Mouse (Mus musculus) heart, embryonic 13.5 days (tissue): ENCODE measurements around the gene Erg28. TPM values are rescaled to one million over a fixed set of nuclear protein-coding genes. Genes with fewer than 3 reads are reported as not detected.
A peak's percentile ranks its signal among the peaks of the same experiment; 100 is the strongest.

Source experiments
- ATAC-seq: fragments of 200-750 bp; cut with Nextera tagmentation; 2 replicates; pipeline ENCODE4 v1.8.0; 2017; ENCODE audit warnings: moderate TSS enrichment; ENCODE audit not compliant: insufficient number of reproducible peaks, low FRiP score, low TSS enrichment; ENCODE audit errors: extremely low read depth
- H3K27ac ChIP-seq: fragments of 300-500 bp; sonication (generic); replicated peaks from 2 replicates; pipeline ENCODE4 v1.5.1; 2015; ENCODE audit warnings: moderate library complexity, mild to moderate bottlenecking, inconsistent platforms
- H3K27me3 ChIP-seq: fragments of 300-500 bp; sonication (generic); replicated peaks from 2 replicates; pipeline ENCODE4 v1.6.1; 2015; ENCODE audit warnings: mild to moderate bottlenecking, inconsistent platforms
- H3K36me3 ChIP-seq: fragments of 300-500 bp; sonication (generic); 2 replicates; pipeline ENCODE4 v1.6.1; 2015; ENCODE audit warnings: mild to moderate bottlenecking, inconsistent platforms
- H3K4me1 ChIP-seq: fragments of 300-500 bp; sonication (generic); 2 replicates; pipeline ENCODE4 v1.6.1; 2015; ENCODE audit warnings: inconsistent platforms
- H3K4me2 ChIP-seq: fragments of 300-500 bp; sonication (generic); 2 replicates; pipeline ENCODE4 v1.6.1; 2015; ENCODE audit warnings: inconsistent platforms, mild to moderate bottlenecking, moderate library complexity
- H3K4me3 ChIP-seq: fragments of 300-500 bp; sonication (generic); 2 replicates; pipeline ENCODE4 v1.5.1; 2015; ENCODE audit warnings: moderate library complexity, mild to moderate bottlenecking, inconsistent platforms
- H3K9ac ChIP-seq: fragments of 300-500 bp; sonication (generic); 2 replicates; pipeline ENCODE4 v1.6.1; 2015; ENCODE audit warnings: inconsistent platforms, mild to moderate bottlenecking, moderate library complexity
- H3K9me3 ChIP-seq: fragments of 300-500 bp; sonication (generic); 2 replicates; pipeline ENCODE4 v1.6.1; 2016; ENCODE audit warnings: inconsistent platforms
- WGBS: fragments of 180-500 bp; shearing (Covaris S2); methylation state at CpG from one replicate; pipeline ENCODE4 v1.1.7; 2015; ENCODE audit warnings: mixed read lengths; 5-methylcytosine and 5-hydroxymethylcytosine counted together
- polyA plus RNA-seq: library from polyadenylated mRNA; unstranded; fragments of >200 nt; fragmentation: Nextera tagmentation; extraction: Ambion mirVana; gene quantifications from 2 replicates; pipeline ENCODE4 v1.2.1, GENCODE M21; 2015

The Erg28 gene
- polyA plus RNA-seq = 65.7 and 71.7 TPM in 2 replicates

GRCm38 (mm10) chr12:85824438-85825264, at the start of gene Erg28, which contains the start of gene Ttll5:
Gene Erg28, minus strand, starts transcription at chr12:85824550.
Gene Ttll5, plus strand, starts transcription at chr12:85824659.
- ATAC-seq = peak; percentile 97
- peak within 1 kb of the TSS; percentile 82 for H3K4me3 ChIP-seq
- peaks cover 47% of the 10 kb centered on the region for H3K4me1 ChIP-seq
- H3K27me3 ChIP-seq = no peaks in the 10 kb centered on the region
- H3K9ac ChIP-seq = peak within 1 kb of the TSS; percentile 87
- peaks cover 44% of the 10 kb centered on the region for H3K36me3 ChIP-seq
- under 1% methylated on average over 67 of the region's 67 CpGs for WGBS
- H3K27ac ChIP-seq = peak within 1 kb of the TSS; percentile 98
- no peaks in the 10 kb centered on the region for H3K9me3 ChIP-seq
- H3K4me2 ChIP-seq = peak within 1 kb of the TSS; percentile 81

- Histone ChIP-seq H3K36me3 (peaks cover 11% of the 10 kb centered on the region; the same call in 1 of the 2 replicates), H3K27ac (peak overlapping the region; percentile 75), H3K9me3 (no peaks in the 10 kb centered on the region), H3K27me3 (no peaks in the 10 kb centered on the region), H3K4me3 (no peak overlapping the region), H3K9ac (peak overlapping the region; percentile 44), H3K4me1 (peaks cover 19% of the 10 kb centered on the region), H3K4me2 (peak overlapping the region; percentile 27; the same call in 1 of the 2 replicates)
- ATAC-seq = no peak; the same call in 1 of the 2 replicates
- 23% methylated on average over 6 of the region's 6 CpGs for WGBS
These were observed 45.1 kb upstream of the Erg28 start for GRCm38 (mm10) chr12:85869423-85869822.

GRCm38 (mm10) chr12:85867125-85867524, 42.8 kb upstream of the Erg28 start:
- no peak overlapping the region for H3K4me2 ChIP-seq
- H3K9me3 ChIP-seq = no peaks in the 10 kb centered on the region
- peaks cover 19% of the 10 kb centered on the region for H3K4me1 ChIP-seq
- no peak overlapping the region for H3K27ac ChIP-seq
- H3K4me3 ChIP-seq = no peak overlapping the region
- H3K9ac ChIP-seq = no peak overlapping the region
- peaks cover 22% of the 10 kb centered on the region for H3K36me3 ChIP-seq
- no peak for ATAC-seq
- no peaks in the 10 kb centered on the region for H3K27me3 ChIP-seq

GRCm38 (mm10) chr12:85866624-85867023, 42.3 kb upstream of the Erg28 start:
- Histone ChIP-seq H3K9ac (no peak overlapping the region), H3K36me3 (peaks cover 22% of the 10 kb centered on the region), H3K4me3 (no peak overlapping the region), H3K4me1 (peaks cover 19% of the 10 kb centered on the region), H3K4me2 (no peak overlapping the region), H3K27me3 (no peaks in the 10 kb centered on the region), H3K27ac (no peak overlapping the region), H3K9me3 (no peaks in the 10 kb centered on the region)
- ATAC-seq = no peak
- WGBS = 61% methylated on average over 4 of the region's 4 CpGs

DNA sequence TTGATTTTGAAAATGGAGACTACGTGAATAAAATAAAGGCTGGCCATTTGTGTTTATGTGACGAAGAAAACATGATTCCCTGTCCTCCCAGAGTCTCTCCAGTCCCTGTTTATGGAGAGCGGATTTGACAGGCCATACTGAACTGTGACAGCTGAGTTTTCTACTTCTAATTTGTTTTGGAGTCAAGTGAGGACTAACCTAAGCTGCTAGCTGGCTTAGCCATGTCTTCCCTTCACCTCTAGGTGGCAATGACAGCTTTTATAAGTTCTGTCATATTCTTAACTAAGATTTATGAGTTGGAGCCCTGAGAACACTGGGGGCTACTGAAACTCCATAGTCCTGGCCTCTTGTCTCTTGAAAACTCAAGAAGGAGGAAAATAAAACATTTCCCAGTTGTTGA, 41.2 kb upstream of the Erg28 start:
- ATAC-seq = no peak

DNA sequence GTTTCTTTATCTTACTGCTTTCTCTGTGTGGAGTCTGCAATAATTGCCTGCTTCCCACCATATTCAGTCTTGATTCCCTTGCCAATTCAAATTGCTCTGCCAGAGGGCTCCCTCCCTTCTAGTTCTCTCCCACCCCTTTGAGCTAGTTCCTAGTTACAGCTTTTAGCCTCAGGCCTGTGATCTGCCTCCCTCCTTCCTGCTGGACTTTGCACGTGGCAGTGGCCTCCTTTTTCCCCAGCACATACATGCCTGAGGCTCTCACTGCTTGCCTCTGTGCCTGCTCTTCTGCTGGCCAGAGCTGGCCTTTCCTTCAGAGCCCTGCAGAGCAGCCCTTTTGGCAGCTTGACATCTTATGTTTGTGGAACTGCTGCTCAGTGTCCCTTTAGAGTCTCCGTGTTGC, 38.2 kb upstream of the Erg28 start:
- Histone ChIP-seq H3K9me3 (no peaks in the 10 kb centered on the region), H3K4me2 (no peak overlapping the region), H3K27ac (no peak overlapping the region), H3K4me1 (peaks cover 10% of the 10 kb centered on the region; the same call in 1 of the 2 replicates), H3K9ac (no peak overlapping the region), H3K27me3 (no peaks in the 10 kb centered on the region), H3K36me3 (peaks cover 24% of the 10 kb centered on the region), H3K4me3 (no peak overlapping the region)
- WGBS = 40% methylated on average over 2 of the region's 2 CpGs
- no peak for ATAC-seq

More for the DNA sequence above, 41.2 kb upstream of the Erg28 start:
- Histone ChIP-seq H3K4me3 (no peak overlapping the region), H3K9me3 (no peaks in the 10 kb centered on the region), H3K27ac (no peak overlapping the region), H3K4me2 (no peak overlapping the region), H3K4me1 (peaks cover 19% of the 10 kb centered on the region), H3K9ac (no peak overlapping the region), H3K36me3 (peaks cover 22% of the 10 kb centered on the region), H3K27me3 (no peaks in the 10 kb centered on the region)
- WGBS = 78% methylated on average over 3 of the region's 3 CpGs

DNA sequence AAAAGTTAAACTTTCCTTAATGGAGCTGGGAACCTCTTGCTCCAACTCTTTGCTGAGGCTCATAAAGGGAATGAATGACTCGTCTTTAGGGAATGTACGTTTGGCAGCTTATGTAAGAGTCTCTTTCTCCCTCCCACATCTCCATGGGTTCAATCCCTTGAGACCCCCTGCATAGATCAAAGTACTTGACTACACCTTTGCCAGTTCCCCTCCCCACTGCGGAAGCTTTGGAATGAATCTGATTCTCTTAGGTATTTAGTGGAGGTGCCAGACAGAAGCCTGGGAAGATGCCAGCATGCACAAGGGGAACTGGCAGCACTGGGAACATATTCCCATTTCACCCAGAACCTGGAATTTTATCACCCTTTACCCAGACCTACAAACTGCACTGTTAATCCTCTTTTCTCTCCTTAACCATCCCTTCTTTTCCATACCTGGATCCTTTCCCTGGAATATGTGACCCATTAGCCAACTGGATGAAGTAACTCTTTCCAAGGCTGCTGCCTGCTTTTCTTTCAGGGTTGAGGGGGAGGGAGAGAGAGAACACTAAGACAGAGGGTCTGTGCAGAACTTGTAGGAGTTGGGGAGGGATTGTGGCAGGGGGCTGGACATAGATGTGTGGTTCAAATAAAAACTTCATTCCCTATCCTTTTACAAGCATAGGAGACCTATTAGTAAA, 35.3 kb upstream of the Erg28 start:
- no peaks in the 10 kb centered on the region for H3K9me3 ChIP-seq
- no peak overlapping the region for H3K4me3 ChIP-seq
- H3K4me2 ChIP-seq = no peak overlapping the region
- H3K9ac ChIP-seq = no peak overlapping the region
- ATAC-seq = no peak
- peaks cover 7% of the 10 kb centered on the region; the same call in 1 of the 2 replicates for H3K4me1 ChIP-seq
- no peaks in the 10 kb centered on the region for H3K27me3 ChIP-seq
- peaks cover 22% of the 10 kb centered on the region for H3K36me3 ChIP-seq
- H3K27ac ChIP-seq = peak overlapping the region; percentile 12; the same call in 1 of the 2 replicates
- WGBS = 31% methylated on average over 3 of the region's 3 CpGs

GRCm38 (mm10) chr12:85859111-85859510, 34.8 kb upstream of the Erg28 start:
- Histone ChIP-seq H3K9me3 (no peaks in the 10 kb centered on the region), H3K4me3 (no peak overlapping the region), H3K4me2 (no peak overlapping the region), H3K36me3 (peaks cover 17% of the 10 kb centered on the region), H3K27me3 (no peaks in the 10 kb centered on the region), H3K9ac (no peak overlapping the region), H3K4me1 (peaks cover 7% of the 10 kb centered on the region; the same call in 1 of the 2 replicates), H3K27ac (0 out of 2 replicates have a peak overlapping the region, but pooled peaks have one; percentile 25)
- WGBS = 75% methylated on average over 3 of the region's 3 CpGs
- no peak for ATAC-seq

GRCm38 (mm10) chr12:85857300-85857699, 33.0 kb upstream of the Erg28 start:
- H3K4me2 ChIP-seq = no peak overlapping the region
- peaks cover 12% of the 10 kb centered on the region for H3K36me3 ChIP-seq
- H3K4me3 ChIP-seq = no peak overlapping the region
- peaks cover 10% of the 10 kb centered on the region; the same call in 1 of the 2 replicates for H3K4me1 ChIP-seq
- H3K9ac ChIP-seq = no peak overlapping the region
- no peak for ATAC-seq
- H3K27me3 ChIP-seq = no peaks in the 10 kb centered on the region
- 73% methylated on average over 7 of the region's 7 CpGs for WGBS
- H3K27ac ChIP-seq = no peak overlapping the region
- no peaks in the 10 kb centered on the region for H3K9me3 ChIP-seq

DNA sequence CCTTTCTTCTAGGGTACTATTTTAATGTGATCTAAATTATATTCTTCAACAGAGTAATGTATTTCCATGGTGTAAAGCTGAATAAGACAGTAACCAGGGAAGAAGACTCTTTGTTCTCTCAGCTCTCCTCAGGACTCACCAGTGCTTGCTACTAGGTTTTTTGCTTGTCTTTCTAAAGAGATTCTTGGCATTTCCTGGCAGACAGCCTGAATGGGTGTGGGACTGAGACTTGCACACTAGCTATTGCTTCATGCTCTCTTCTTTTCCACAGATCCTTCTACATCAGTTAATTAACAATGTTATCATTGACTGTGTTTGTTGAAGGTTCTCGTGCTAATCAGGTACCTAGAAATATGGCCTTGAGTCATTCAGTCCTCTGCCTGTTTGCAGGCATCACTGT, 29.9 kb upstream of the Erg28 start:
- no peak overlapping the region for H3K4me2 ChIP-seq
- no peak overlapping the region for H3K9ac ChIP-seq
- no peaks in the 10 kb centered on the region for H3K27me3 ChIP-seq
- no peak overlapping the region for H3K27ac ChIP-seq
- H3K4me3 ChIP-seq = no peak overlapping the region
- WGBS = 65% methylated on average over 1 of the region's 1 CpGs
- peaks cover 25% of the 10 kb centered on the region for H3K36me3 ChIP-seq
- peaks cover 7% of the 10 kb centered on the region; the same call in 1 of the 2 replicates for H3K4me1 ChIP-seq
- no peak for ATAC-seq
- H3K9me3 ChIP-seq = no peaks in the 10 kb centered on the region

DNA sequence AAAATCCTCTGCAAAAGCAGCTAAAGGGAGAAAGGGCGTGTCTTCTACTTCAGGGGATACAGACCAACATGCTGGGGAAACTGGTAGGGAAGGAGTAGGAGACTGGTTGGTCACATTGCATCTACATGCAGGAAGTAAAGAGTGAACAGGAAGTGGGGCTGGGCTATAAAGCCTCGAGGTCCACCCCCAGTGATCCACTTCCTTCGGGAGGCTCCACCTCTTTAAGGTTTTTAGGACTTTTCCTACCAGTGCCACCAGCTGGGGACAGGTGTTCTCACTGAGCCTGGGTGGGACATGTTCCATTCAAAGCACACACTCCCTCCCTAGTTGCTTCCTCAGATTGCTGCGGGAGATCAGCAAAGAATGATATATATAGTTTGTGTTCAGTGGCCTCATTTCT, 29.5 kb upstream of the Erg28 start:
- 82% methylated on average over 4 of the region's 4 CpGs for WGBS
- H3K4me2 ChIP-seq = no peak overlapping the region
- no peak overlapping the region for H3K27ac ChIP-seq
- no peaks in the 10 kb centered on the region for H3K27me3 ChIP-seq
- H3K9me3 ChIP-seq = no peaks in the 10 kb centered on the region
- 0 out of 2 replicates have a peak, but pooled peaks cover 4% of the 10 kb centered on the region for H3K4me1 ChIP-seq
- no peak for ATAC-seq
- peaks cover 28% of the 10 kb centered on the region for H3K36me3 ChIP-seq
- H3K4me3 ChIP-seq = no peak overlapping the region
- no peak overlapping the region for H3K9ac ChIP-seq
